Mouse (Mus musculus) cerebellum, adult 8-10 months (tissue): ENCODE results near the gene Hsfy2.

Experiments
- DNase-seq: peaks from one replicate; pipeline ENCODE4 v3.0.0; 2022

Hsfy2 gene

DNA sequence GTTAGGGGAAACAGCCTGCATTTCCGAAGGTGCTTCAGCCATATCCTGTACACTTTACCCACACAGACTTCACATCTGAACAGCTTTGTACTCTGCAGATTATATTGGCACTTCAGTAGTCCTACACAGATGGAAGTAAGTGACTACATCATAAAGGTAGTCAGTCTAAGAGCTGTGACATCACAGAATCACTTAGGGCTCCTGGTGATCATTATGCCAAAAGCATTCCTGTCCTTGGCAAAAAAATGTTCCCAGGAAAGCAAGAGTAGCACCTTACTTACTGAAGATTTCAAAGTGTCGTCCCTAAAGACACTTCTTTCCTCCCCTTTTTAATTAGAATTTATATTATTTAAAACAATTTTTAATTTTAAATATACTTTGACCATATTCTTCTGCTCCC lies at the start of gene Hsfy2:
Hsfy2 (minus strand) TSS at position 101 of the 400 bp plus-strand sequence.
- no peak for DNase-seq

DNA sequence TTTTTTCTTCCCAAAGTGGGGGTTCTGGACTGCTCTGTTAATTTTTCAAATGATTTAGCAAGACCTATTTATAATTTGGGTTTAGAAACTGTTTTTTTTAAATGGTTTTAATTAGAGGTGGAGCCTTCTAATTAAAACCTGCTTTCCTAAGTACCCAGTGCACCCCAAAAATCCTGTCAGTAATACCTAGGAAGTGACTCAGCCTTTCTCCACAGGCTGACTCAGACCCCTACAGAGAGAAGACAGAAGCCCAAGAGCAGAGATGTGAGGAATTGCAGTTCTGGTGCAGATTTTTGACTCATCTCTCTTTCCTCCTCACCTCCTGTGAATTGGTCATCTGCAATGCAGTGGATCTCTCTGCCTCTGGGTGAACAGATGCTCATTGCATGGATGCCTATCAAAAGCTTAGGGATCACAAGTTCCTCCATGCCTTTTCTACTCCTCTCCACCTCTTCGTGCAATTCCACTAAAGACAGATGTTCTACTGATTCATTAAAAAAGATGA lies 47.9 kb upstream of the Hsfy2 start:
- no peak for DNase-seq

DNA sequence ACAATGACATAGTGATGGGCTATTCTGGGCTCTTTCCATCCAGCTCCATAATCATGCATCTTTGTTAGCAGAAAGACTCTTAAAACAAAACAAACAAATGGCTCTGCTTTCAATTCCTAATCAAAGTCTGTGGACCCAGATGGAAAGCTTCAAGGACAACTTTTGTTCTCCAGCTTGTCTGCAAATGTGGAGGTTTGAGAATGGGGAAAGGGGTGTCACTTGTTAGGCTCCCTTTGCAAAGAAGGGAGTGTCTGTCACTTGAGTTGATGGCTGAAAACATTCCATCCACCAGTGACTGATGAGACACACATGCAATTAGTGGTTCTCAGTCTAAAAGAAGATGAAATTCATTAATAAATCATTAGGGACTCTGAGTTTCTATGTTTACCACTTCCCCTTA lies 47.3 kb upstream of the Hsfy2 start:
- no peak for DNase-seq

DNA sequence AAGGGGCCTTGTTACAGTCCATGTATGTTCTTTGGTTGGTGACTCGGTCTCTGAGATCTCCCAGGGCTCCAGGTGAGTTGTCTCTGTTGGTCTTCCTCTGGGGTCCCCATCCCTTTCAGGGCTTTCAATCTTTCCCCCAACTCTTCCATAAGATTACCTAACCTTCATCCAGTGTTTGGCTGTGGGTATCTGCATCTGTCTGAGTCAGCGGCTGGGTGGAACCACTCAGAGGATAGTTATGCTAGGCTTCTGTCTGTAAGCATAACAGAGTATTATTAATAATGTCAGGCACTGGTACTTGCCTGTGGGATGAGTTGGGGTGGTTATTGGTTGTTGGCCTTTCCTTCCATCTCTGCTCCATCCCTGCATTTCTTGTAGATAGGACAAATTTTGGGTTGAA lies 44.0 kb upstream of the Hsfy2 start:
- DNase-seq, result no peak

DNA sequence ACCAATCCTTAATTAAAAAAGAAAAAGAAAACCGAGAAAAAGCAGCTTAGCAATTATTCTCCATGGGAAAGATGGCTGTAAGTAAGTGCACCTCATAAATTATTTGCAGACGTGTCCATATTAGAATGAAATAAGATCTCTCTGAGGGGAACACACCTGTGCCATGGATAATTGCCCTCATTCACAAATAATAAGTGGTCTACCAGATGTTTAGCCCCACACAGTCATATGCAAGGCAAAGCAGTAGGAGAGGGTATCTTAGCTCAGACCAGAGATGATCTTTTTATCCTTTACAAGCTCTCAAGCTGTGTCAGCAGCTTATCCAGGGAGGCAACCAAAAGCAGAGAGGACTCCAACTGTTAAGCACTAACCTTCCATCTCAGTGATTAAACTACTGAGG lies 38.0 kb upstream of the Hsfy2 start:
- DNase-seq, result no peak

DNA sequence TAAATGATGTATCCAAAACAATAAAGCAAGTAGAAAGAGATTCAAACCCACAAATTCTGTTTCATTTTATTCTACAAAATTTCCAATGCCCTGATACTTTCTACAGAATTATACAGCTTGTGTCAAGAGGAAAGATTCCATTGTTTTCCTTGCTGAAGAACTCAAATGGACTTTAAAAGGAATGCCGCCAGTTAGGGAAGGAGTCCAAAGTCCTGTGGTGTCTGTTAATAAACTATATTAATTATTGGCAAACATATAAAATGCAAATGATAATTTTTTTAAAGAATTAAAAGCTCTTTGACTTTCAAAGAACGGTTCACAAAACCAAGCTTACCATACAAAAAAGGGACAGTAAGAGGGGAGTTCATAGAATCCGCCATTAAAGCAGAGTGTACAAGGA lies 37.4 kb upstream of the Hsfy2 start:
- DNase-seq, result no peak

DNA sequence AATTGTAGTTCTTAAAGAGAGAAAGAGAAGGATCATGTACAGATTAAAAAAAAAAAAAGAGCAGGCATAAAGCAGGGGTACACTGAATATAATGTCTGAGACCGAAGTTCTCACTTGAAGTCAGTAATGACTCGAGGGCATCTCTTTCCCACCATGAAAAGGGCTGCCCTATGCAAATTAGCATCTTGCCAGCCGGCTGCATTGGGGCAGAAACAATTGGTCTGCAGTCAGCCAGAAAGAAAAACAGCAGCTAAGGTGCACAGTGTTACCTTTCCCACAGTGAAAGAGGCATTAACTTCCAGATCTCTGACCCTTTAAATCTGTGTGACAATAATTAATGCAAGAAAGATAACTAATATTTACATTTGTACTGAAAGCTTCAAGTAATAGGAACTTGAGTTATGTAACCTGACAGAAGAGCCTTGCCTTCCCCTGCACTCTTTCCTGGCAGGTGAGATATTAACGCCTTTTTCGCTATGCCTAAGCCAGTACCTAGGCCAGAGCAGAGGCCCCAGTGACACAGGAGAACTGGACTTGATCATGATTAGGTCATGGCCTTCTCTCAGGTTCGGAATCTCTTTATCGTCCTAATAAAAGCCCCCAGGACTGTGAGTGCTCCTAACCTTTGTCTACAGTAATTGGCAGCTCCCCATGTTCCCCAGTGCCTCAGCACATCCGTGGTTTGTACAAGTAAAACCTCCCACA lies 34.2 kb upstream of the Hsfy2 start:
- DNase-seq, result no peak

DNA sequence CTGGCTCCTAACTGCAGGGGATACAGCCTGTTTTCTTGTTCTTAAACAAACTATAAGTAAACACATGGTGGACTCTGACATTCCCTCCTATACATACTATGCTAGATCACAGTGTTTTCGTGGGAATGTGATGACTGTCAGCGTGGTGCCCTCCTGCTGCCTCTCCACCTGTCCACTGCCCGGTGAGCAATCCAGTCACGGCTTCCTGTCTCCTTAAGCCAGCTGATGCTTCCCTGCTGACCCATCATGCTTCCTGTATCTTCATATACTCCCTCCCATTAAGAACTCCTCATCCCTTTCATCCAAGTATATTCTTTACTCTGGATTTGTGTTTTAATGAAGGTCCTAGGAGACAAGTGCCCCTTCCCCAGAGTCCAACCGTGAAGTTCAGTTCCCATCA lies 33.3 kb upstream of the Hsfy2 start:
- peak; percentile 4 for DNase-seq

DNA sequence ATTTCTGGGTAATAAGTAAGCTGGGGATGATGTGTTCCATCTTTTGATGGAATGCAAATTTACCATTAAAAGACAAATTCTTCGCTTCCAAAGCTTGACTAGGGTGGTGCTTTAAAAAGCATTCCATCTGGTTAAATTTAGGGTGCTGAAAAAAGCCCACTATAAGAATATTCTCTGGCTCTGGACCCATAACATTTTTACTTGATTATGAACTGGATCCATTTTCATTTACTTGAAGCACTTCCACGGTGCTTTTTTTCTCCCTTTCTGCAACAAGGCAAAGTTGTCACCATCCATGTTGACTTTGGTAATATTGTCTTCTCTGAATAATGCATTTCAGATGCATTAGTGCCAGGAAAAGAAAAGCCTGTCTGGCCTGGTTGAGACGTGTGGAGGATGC lies 27.4 kb upstream of the Hsfy2 start:
- DNase-seq, result no peak

DNA sequence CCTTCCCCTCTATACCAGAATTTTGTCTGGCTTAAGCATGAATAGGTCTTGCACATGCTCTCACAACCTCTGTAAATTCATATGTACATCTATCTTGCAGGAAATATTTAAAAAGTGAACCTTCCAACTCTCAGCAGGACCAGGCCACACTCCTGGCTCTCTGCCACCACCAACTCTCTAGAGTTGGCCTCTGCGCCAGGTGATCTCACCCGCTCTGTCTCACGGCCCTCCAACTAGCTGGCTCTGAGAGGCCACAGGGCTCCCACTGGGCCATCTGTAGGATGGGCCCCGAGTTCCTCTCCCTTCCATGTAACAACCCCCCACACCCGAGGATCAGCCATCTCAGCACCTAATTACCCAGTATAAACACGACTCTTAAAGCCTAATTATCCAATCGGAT lies 10.4 kb downstream of the Hsfy2 start:
- peak; percentile 16 for DNase-seq

DNA sequence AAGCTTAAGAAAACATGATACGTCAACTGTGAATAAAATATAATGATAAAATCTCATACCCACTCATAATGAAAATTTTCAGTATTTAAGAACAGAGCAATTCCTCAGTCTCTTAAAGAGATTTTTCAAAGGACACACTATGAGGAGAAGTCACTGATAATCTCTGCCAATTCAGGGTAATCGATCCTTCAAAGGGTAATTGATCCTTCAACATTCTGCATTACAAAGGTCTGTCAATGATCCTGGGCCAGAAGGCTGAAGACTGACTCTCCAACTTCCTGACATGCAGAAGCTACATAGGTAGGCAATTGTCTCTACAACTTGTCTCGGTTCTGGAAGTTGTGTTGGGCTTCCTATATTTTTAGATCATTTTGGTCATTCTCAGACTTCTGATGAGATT lies 12.9 kb downstream of the Hsfy2 start:
- DNase-seq, result no peak

DNA sequence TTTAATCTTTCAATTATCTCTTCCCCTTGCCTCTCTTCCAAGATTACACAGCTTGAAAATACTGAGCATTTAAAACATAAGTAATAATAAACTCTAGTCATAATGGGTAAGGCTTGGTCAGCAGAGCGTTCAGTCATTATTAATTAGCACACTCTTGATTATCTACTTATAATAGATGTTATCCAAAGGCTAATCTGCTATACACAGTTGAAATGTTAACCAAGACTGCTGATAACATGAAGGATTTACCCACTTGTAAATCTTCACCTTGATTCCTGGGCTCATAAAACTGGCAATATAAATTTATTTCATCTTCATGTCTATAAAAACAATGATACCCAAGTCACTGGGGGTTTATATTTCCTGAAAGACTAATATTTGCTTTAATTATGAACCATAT lies 24.9 kb downstream of the Hsfy2 start:
- DNase-seq, result no peak
